Mouse (Mus musculus) layer of hippocampus, adult 9-10 months (tissue): Measurements from ENCODE around the gene Ace3.

Experiments
- DNase-seq: peaks from one replicate; pipeline ENCODE4 v3.0.0; 2022; ENCODE audit warnings: low spot score

Ace3 gene

GRCm38 (mm10) chr11:105994375-105994774 is at the start of gene Ace3:
Ace3 (plus strand) TSS chr11:105994675.
- no peak for DNase-seq

- no peak for DNase-seq
Observed at GRCm38 (mm10) chr11:105944770-105945672, 49.5 kb upstream of the Ace3 start.

- DNase-seq: no peak
Observed at GRCm38 (mm10) chr11:105946694-105947154, 47.8 kb upstream of the Ace3 start.

- DNase-seq: no peak
Observed at GRCm38 (mm10) chr11:105948255-105948654, 46.2 kb upstream of the Ace3 start.

GRCm38 (mm10) chr11:105950519-105950918 is 44.0 kb upstream of the Ace3 start:
- DNase-seq: no peak

GRCm38 (mm10) chr11:105951601-105952044 is 42.9 kb upstream of the Ace3 start:
- DNase-seq: no peak

GRCm38 (mm10) chr11:105952111-105952510 is 42.4 kb upstream of the Ace3 start:
- DNase-seq: no peak

GRCm38 (mm10) chr11:105952911-105953386 is 41.5 kb upstream of the Ace3 start, which contains the start of gene Cyb561:
Cyb561 (minus strand) TSS chr11:105953336.
- DNase-seq: no peak

- DNase-seq: no peak
Observed at GRCm38 (mm10) chr11:105953402-105953801, 41.1 kb upstream of the Ace3 start.

- DNase-seq: no peak
Observed at GRCm38 (mm10) chr11:105955815-105956430, 38.6 kb upstream of the Ace3 start.

GRCm38 (mm10) chr11:105957501-105957900 is 37.0 kb upstream of the Ace3 start:
- no peak for DNase-seq

GRCm38 (mm10) chr11:105958566-105958965 is 35.9 kb upstream of the Ace3 start:
- DNase-seq: no peak

- no peak for DNase-seq
Observed at GRCm38 (mm10) chr11:105959355-105959754, 35.1 kb upstream of the Ace3 start.

- no peak for DNase-seq
Observed at GRCm38 (mm10) chr11:105964691-105965090, 29.8 kb upstream of the Ace3 start.

- DNase-seq: no peak
Observed at GRCm38 (mm10) chr11:105966288-105966687, 28.2 kb upstream of the Ace3 start.

GRCm38 (mm10) chr11:105967741-105968574 is 26.5 kb upstream of the Ace3 start, which contains the start of gene Ace:
Ace (plus strand) TSS chr11:105967945.
- DNase-seq: no peak

GRCm38 (mm10) chr11:105968948-105969347 is 25.5 kb upstream of the Ace3 start:
- no peak for DNase-seq

GRCm38 (mm10) chr11:105969516-105969915 is 25.0 kb upstream of the Ace3 start:
- no peak for DNase-seq

GRCm38 (mm10) chr11:105974593-105974992 is 19.9 kb upstream of the Ace3 start:
- no peak for DNase-seq

GRCm38 (mm10) chr11:105975050-105975449 is 19.4 kb upstream of the Ace3 start:
- no peak for DNase-seq

GRCm38 (mm10) chr11:105975636-105976035 is 18.8 kb upstream of the Ace3 start:
- no peak for DNase-seq

GRCm38 (mm10) chr11:105978232-105978631 is 16.2 kb upstream of the Ace3 start:
- DNase-seq: no peak
